ENCODE assay signal across 12 mouse cellular contexts in the genomic region with DNA sequence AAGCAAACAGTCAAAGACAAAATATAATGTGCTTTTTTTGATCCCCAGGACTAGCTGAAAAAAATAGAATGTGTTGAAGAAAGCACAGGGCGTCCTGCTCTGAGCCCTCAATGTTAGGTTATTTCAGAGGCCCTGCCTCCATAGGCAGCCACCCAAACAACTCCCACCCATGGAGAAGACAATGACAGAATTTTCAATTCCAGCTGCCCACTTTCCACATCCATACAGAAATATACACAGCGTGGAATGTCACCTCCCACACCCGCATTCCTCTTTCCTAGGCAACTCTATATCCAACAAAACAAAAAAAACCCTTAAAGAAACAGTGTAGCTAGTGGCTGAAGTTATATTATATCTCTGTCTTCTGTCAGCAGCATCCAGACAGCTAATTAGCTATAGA. TPM values are rescaled to one million over a fixed set of nuclear protein-coding genes. Genes with fewer than 3 reads are reported as not detected.
DNase-seq lines count a peak whose midpoint lies in the region.
"Had no signal": no experiment of that assay in that cellular context is flagged by ENCODE, and none has a peak within 500 bp of the region (broad histone marks: within the 10 kb centered on the region; RNA-seq: fewer than 3 reads in every experiment).

No protein-coding gene starts in this region.

- peak; percentile 68 for DNase-seq in layer of hippocampus, adult 9-11 months
- DNase-seq in layer of hippocampus, postnatal 10 days (ENCODE audit: low spot score in 2 of 2), result no peak
- peak; percentile 73 to 82 for DNase-seq in right cerebral cortex, adult 2 months (ENCODE audit: low spot score in 2 of 2)
- DNase-seq in right cerebral cortex, postnatal 4 days, result no peak
- peak; percentile 55 to 83 for DNase-seq in left cerebral cortex, adult 9 months (ENCODE audit: low spot score in 2 of 2)
- DNase-seq in adrenal gland, postnatal 4 days (ENCODE audit: low spot score in 2 of 2), result no peak
- no peak for DNase-seq in adrenal gland, adult (ENCODE audit: inconsistent age in 2 of 2, low spot score in 1 of 2)
- DNase-seq: adrenal gland, postnatal 10 days; cerebellum, adult 9-10 months; gastrocnemius, postnatal 10 days; heart, adult 2 months had no signal

RNA-seq across cellular contexts. Expression of a gene that starts 23.6 kb away (rescaled TPM):
- total RNA-seq in layer of hippocampus, postnatal 10 days (2021), result 10 to 100 TPM; 62.5 to 67.6 TPM
- total RNA-seq in adrenal gland, postnatal 4 days (2021), result 1 to 10 TPM; 1.4 to 4.6 TPM
- total RNA-seq: megakaryocyte progenitor cell, adult 5-6 weeks had no signal

Comparison
In these comparisons a context has a peak if more than half of its experiments do, and no peak if none do; other contexts are left out.
1. DNase-seq: peak in layer of hippocampus, adult 9-11 months (single experiment), right cerebral cortex, adult 2 months (2 of 2) and left cerebral cortex, adult 9 months (2 of 2); none in layer of hippocampus, postnatal 10 days (0 of 2), right cerebral cortex, postnatal 4 days (single experiment), adrenal gland, postnatal 4 days (0 of 2) and adrenal gland, adult (0 of 2).
2. RNA of a gene that starts 23.6 kb away (total RNA-seq): 62.5 to 67.6 TPM in layer of hippocampus, postnatal 10 days; 1.4 to 4.6 TPM in adrenal gland, postnatal 4 days; every median in the first group is over 10 times any median in the second.